Mouse (Mus musculus): Measurements from ENCODE around the gene Pnpla7.

DNA sequence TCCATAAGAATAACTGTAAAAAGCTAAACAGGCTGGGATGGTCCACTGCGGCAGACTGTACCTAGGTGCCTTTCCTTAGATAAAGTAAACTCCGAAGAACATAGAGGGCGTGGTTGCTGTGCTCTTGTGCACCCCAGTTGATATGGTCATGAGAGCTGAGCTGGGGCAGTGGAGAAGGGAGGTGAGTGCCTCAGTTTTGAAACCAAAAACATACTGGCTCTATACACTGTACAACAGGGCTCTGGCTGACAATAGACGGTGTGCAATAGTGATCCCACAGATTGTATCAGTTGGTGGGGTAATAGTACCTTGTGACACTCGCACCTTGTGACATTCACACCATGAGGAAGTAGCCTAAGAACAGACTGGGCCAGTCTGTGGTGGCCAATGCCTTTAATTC is 1.1 kb downstream of the Pnpla7 start:
- no peak for TF ChIP-seq CTCF (IDR thresholded peaks at IDR 0.05; ENCODE audit: insufficient read depth, low read length)
- no peak for TF ChIP-seq POLR2A (IDR thresholded peaks at IDR 0.05; ENCODE audit: borderline replicate concordance, extremely low read depth, low read depth, low read length)
